Mouse (Mus musculus) cerebellum, adult 2 months (tissue): ENCODE measurements around the gene Sema4f.

Source experiments
- CTCF ChIP-seq: fragments of 200-500 bp; IDR thresholded peaks from 2 replicates; pipeline ENCODE4 v1.5.1; 2011; ENCODE audit warnings: low read depth, mild to moderate bottlenecking, control low read depth, low read length, moderate library complexity, borderline replicate concordance; ENCODE audit not compliant: insufficient read depth
- POLR2A ChIP-seq: fragments of 200-500 bp; IDR thresholded peaks from 2 replicates; pipeline ENCODE4 v1.6.1; 2011; ENCODE audit warnings: low read length, control low read depth, borderline replicate concordance; ENCODE audit not compliant: insufficient read depth

DNA sequence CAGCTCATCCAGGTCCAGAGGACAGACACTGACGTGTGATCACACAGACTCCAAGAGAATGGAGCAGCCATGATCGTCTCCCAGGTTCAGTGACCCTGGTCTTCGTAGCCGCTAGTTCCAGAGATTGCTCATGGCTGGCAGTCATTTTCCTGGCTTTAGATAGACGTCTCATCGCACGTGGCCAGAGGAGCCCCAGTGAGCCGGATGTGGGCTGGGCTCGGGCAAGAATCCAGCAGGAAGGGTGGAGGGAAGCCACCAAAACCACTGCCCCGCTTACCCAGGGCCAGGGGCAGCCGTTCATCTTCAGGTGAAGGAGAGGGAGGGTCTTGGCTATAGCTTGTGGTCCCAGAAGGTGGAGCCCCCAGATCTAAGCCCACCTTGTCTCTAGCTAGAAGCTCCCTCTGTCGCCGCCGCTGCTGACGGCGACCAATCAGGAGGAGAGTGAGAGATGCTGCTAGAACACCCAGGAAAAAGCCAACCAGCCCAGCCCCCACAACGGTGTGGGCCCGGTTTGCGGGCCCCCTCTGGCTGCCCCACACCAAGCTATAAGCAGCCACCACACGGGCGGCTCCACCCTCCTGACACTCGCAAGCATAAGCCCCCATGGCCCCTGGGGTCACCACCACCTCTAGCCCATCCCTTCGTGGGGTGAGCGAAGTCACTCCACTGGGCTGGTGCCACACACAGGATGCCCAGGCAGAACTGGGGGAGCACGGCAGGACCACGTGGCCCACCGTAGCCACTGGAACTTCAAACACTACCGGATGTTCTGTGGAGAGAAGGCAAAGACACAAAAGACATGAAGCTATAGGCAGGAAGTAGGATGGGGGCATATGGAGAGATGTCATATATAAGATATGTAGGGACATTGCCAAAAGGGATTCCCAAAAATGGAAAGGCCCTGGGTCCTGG is 26.0 kb downstream of the Sema4f start:
- no peak for TF ChIP-seq POLR2A
- TF ChIP-seq CTCF: no peak
